Mouse (Mus musculus) hindbrain, postnatal 0 days (tissue): ENCODE results near the gene Ptpn3. TPM values are rescaled to one million over a fixed set of nuclear protein-coding genes. Genes with fewer than 3 reads are reported as not detected.

Experiments
- ATAC-seq: fragments of 200-750 bp; cut with Nextera tagmentation; 2 replicates; pipeline ENCODE4 v1.8.0; 2017; ENCODE audit warnings: mild to moderate bottlenecking, moderate TSS enrichment, moderate library complexity
- DNase-seq: peaks from one replicate; pipeline ENCODE4 v3.0.0-alpha.2; 2015; ENCODE audit warnings: low spot score
- H3K27ac ChIP-seq: fragments of 300-500 bp; sonication (generic); 2 replicates; pipeline ENCODE4 v1.5.1; 2014; ENCODE audit warnings: mild to moderate bottlenecking
- H3K27me3 ChIP-seq: fragments of 300-500 bp; sonication (generic); 2 replicates; pipeline ENCODE4 v1.6.1; 2014; ENCODE audit warnings: low read length, mixed read lengths; ENCODE audit not compliant: insufficient read depth
- H3K36me3 ChIP-seq: fragments of 300-500 bp; sonication (generic); 2 replicates; pipeline ENCODE4 v1.6.1; 2014; ENCODE audit warnings: low read length, mixed read lengths; ENCODE audit not compliant: insufficient read depth
- H3K4me1 ChIP-seq: fragments of 300-500 bp; sonication (generic); 2 replicates; pipeline ENCODE4 v1.6.1; 2014; ENCODE audit warnings: antibody characterized with exemption, low read length, mixed read lengths; ENCODE audit not compliant: insufficient read depth
- H3K4me2 ChIP-seq: fragments of 300-500 bp; sonication (generic); 2 replicates; pipeline ENCODE4 v1.6.1; 2014; ENCODE audit warnings: low read depth, mild to moderate bottlenecking, low read length, moderate library complexity, mixed read lengths
- H3K4me3 ChIP-seq: fragments of 300-500 bp; sonication (generic); 2 replicates; pipeline ENCODE4 v1.5.1; 2014; ENCODE audit warnings: low read length
- H3K9ac ChIP-seq: fragments of 300-500 bp; sonication (generic); replicated peaks from 2 replicates; pipeline ENCODE4 v1.6.1; 2014; ENCODE audit warnings: mild to moderate bottlenecking, low read length, moderate library complexity, mixed read lengths
- H3K9me3 ChIP-seq: fragments of 300-500 bp; sonication (generic); 2 replicates; pipeline ENCODE4 v1.6.1; 2016; ENCODE audit warnings: low read length, mixed read lengths
- CTCF ChIP-seq: IDR thresholded peaks from 2 replicates; pipeline ENCODE4 v1.5.1; 2016; ENCODE audit warnings: antibody characterized with exemption, control low read depth, low read depth
- WGBS: fragments of 180-500 bp; shearing (Covaris S2); extraction: QIAGEN DNeasy Blood & Tissue Kit; methylation state at CpG from one replicate; pipeline ENCODE4 v1.1.7; 2014; 5-methylcytosine and 5-hydroxymethylcytosine counted together
- polyA plus RNA-seq: library from polyadenylated mRNA; unstranded; fragments of >200 nt; fragmentation: Nextera tagmentation; extraction: Ambion mirVana; gene quantifications from 2 replicates; pipeline ENCODE4 v1.2.1, GENCODE M21; 2015
- total RNA-seq: library from RNA; depleted of rRNA; stranded (reverse); fragments of >200 nt; gene quantifications from 2 replicates; pipeline ENCODE4 v1.2.3, GENCODE M21; 2014

Ptpn3 gene
- total and polyA plus RNA-seq, 2 experiments from 2014 or later: 3.2 to 3.4 TPM

GRCm38 (mm10) chr4:57153838-57154237 is 147.8 kb downstream of the Ptpn3 start:
- no peak overlapping the region for H3K4me3 ChIP-seq
- H3K27me3 ChIP-seq: no peaks in the 10 kb centered on the region
- no peak for DNase-seq
- H3K27ac ChIP-seq: no peak overlapping the region
- H3K9ac ChIP-seq: no peak overlapping the region
- no peaks in the 10 kb centered on the region for H3K9me3 ChIP-seq
- whole genome bisulfite sequencing: 44% methylated on average over 8 of the region's 8 CpGs
- 0 out of 2 replicates have a peak, but pooled peaks have one; percentile 15 for ATAC-seq
- peak overlapping the region; percentile 31; the same call in 1 of the 2 replicates for H3K4me2 ChIP-seq
- no peaks in the 10 kb centered on the region for H3K36me3 ChIP-seq
- TF ChIP-seq CTCF: no peak
- H3K4me1 ChIP-seq: peaks cover 7% of the 10 kb centered on the region

GRCm38 (mm10) chr4:57153068-57153835 is 148.4 kb downstream of the Ptpn3 start:
- WGBS: 10% methylated on average over 9 of the region's 9 CpGs
- TF ChIP-seq CTCF: no peak
- ATAC-seq (0 out of 2 replicates have a peak, but pooled peaks have one; percentile 21), DNase-seq (no peak)
- H3K9me3 ChIP-seq: no peaks in the 10 kb centered on the region
- peaks cover 7% of the 10 kb centered on the region for H3K4me1 ChIP-seq
- no peak overlapping the region for H3K27ac ChIP-seq
- H3K36me3 ChIP-seq: no peaks in the 10 kb centered on the region
- H3K9ac ChIP-seq: no peak overlapping the region
- no peak overlapping the region for H3K4me3 ChIP-seq
- H3K27me3 ChIP-seq: no peaks in the 10 kb centered on the region
- peak overlapping the region; percentile 31 for H3K4me2 ChIP-seq

- H3K9ac ChIP-seq: no peak overlapping the region
- TF ChIP-seq CTCF: no peak
- no peak overlapping the region for H3K4me2 ChIP-seq
- ATAC-seq: no peak
- DNase-seq: no peak
- 67% methylated on average over 3 of the region's 3 CpGs for WGBS
- no peaks in the 10 kb centered on the region for H3K36me3 ChIP-seq
- H3K27me3 ChIP-seq: no peaks in the 10 kb centered on the region
- no peak overlapping the region for H3K27ac ChIP-seq
- H3K9me3 ChIP-seq: no peaks in the 10 kb centered on the region
- 0 out of 2 replicates have a peak, but pooled peaks cover under 1% of the 10 kb centered on the region for H3K4me1 ChIP-seq
- H3K4me3 ChIP-seq: no peak overlapping the region
Measured at GRCm38 (mm10) chr4:57148182-57148581, 153.5 kb downstream of the Ptpn3 start.

- peak within 1 kb of the TSS; percentile 62 for H3K4me3 ChIP-seq
- H3K4me2 ChIP-seq: peak within 1 kb of the TSS; percentile 72
- H3K36me3 ChIP-seq: no peaks in the 10 kb centered on the region
- peak; percentile 92 for DNase-seq
- WGBS: under 1% methylated on average over 59 of the region's 142 CpGs
- H3K9me3 ChIP-seq: no peaks in the 10 kb centered on the region
- peak within 1 kb of the TSS; percentile 83 for H3K27ac ChIP-seq
- H3K9ac ChIP-seq: peak within 1 kb of the TSS; percentile 74
- peaks cover 9% of the 10 kb centered on the region; the same call in 1 of the 2 replicates for H3K4me1 ChIP-seq
- peak; percentile 80 for ATAC-seq
- TF ChIP-seq CTCF: peak; percentile 75
- H3K27me3 ChIP-seq: no peaks in the 10 kb centered on the region
Measured at GRCm38 (mm10) chr4:57143026-57143937, 158.4 kb downstream of the Ptpn3 start, which contains the start of gene Epb41l4b. Gene Epb41l4b (minus strand): TSS chr4:57143437.

- Histone ChIP-seq H3K4me3 (peak overlapping the region; percentile 62), H3K36me3 (no peaks in the 10 kb centered on the region), H3K27ac (peak overlapping the region; percentile 83; the same call in 1 of the 2 replicates), H3K4me1 (peaks cover 9% of the 10 kb centered on the region; the same call in 1 of the 2 replicates), H3K27me3 (no peaks in the 10 kb centered on the region), H3K4me2 (peak overlapping the region; percentile 72), H3K9ac (peak overlapping the region; percentile 74), H3K9me3 (no peaks in the 10 kb centered on the region)
- DNase-seq: peak; percentile 48
- TF ChIP-seq CTCF: no peak
- under 1% methylated on average over 29 of the region's 43 CpGs for WGBS
- peak; percentile 36 for ATAC-seq
Measured at GRCm38 (mm10) chr4:57142374-57143025, 159.1 kb downstream of the Ptpn3 start.

GRCm38 (mm10) chr4:57141908-57142361 is 159.7 kb downstream of the Ptpn3 start:
- no peaks in the 10 kb centered on the region for H3K36me3 ChIP-seq
- H3K9me3 ChIP-seq: no peaks in the 10 kb centered on the region
- WGBS: 3% methylated on average over 26 of the region's 26 CpGs
- H3K9ac ChIP-seq: peak overlapping the region; percentile 74
- H3K4me2 ChIP-seq: peak overlapping the region; percentile 72
- peaks cover 9% of the 10 kb centered on the region; the same call in 1 of the 2 replicates for H3K4me1 ChIP-seq
- no peaks in the 10 kb centered on the region for H3K27me3 ChIP-seq
- TF ChIP-seq CTCF: no peak
- ATAC-seq (peak; percentile 31), DNase-seq (peak; percentile 50)
- peak overlapping the region; percentile 62 for H3K4me3 ChIP-seq
- H3K27ac ChIP-seq: peak overlapping the region; percentile 83; the same call in 1 of the 2 replicates
